Mouse (Mus musculus) midbrain, embryonic 14.5 days (tissue): ENCODE results near the gene Akap9. TPM values are rescaled to one million over a fixed set of nuclear protein-coding genes. Genes with fewer than 3 reads are reported as not detected.
"Not testable (repeated sequence)": the region's sequence is repeated elsewhere in the genome, so short reads cannot be mapped to it uniquely, and the experiment has no call there.

Source experiments
- ATAC-seq: fragments of 200-750 bp; cut with Nextera tagmentation; 2 replicates; pipeline ENCODE4 v1.8.0; 2017; ENCODE audit warnings: moderate number of reproducible peaks, moderate library complexity; ENCODE audit not compliant: low FRiP score, low TSS enrichment
- DNase-seq: peaks from one replicate; pipeline ENCODE4 v3.0.0-alpha.2; 2015
- H3K27ac ChIP-seq: fragments of 300-500 bp; sonication (generic); replicated peaks from 2 replicates; pipeline ENCODE4 v1.5.1; 2014; ENCODE audit warnings: mild to moderate bottlenecking, low read depth, low read length, moderate library complexity
- H3K27me3 ChIP-seq: fragments of 300-500 bp; sonication (generic); 2 replicates; pipeline ENCODE4 v1.6.1; 2014; ENCODE audit warnings: low read length, control low read depth, mixed read lengths; ENCODE audit not compliant: control insufficient read depth, insufficient read depth
- H3K36me3 ChIP-seq: fragments of 300-500 bp; sonication (generic); 2 replicates; pipeline ENCODE4 v1.6.1; 2014; ENCODE audit warnings: low read length, control low read depth; ENCODE audit not compliant: control insufficient read depth, insufficient read depth
- H3K4me1 ChIP-seq: fragments of 300-500 bp; sonication (generic); 2 replicates; pipeline ENCODE4 v1.6.1; 2014; ENCODE audit warnings: mild to moderate bottlenecking, antibody characterized with exemption, low read length, control low read depth; ENCODE audit not compliant: control insufficient read depth, insufficient read depth
- H3K4me2 ChIP-seq: fragments of 300-500 bp; sonication (generic); 2 replicates; pipeline ENCODE4 v1.6.1; 2014; ENCODE audit warnings: mild to moderate bottlenecking, low read length, moderate library complexity
- H3K4me3 ChIP-seq: fragments of 300-500 bp; sonication (generic); replicated peaks from 2 replicates; pipeline ENCODE4 v1.5.1; 2014; ENCODE audit warnings: low read depth, low read length
- H3K9ac ChIP-seq: fragments of 300-500 bp; sonication (generic); replicated peaks from 2 replicates; pipeline ENCODE4 v1.6.1; 2014; ENCODE audit warnings: mild to moderate bottlenecking, low read length, moderate library complexity
- H3K9me3 ChIP-seq: fragments of 300-500 bp; sonication (generic); 2 replicates; pipeline ENCODE4 v1.6.1; 2016; ENCODE audit warnings: low read length, control low read depth, mixed read lengths; ENCODE audit not compliant: control insufficient read depth
- WGBS: fragments of 180-500 bp; shearing (Covaris S2); extraction: QIAGEN DNeasy Blood & Tissue Kit; methylation state at CpG from one replicate; pipeline ENCODE4 v1.1.7; 2014; 5-methylcytosine and 5-hydroxymethylcytosine counted together
- polyA plus RNA-seq: library from polyadenylated mRNA; unstranded; fragments of >200 nt; fragmentation: Nextera tagmentation; extraction: Ambion mirVana; gene quantifications from 2 replicates; pipeline ENCODE4 v1.2.1, GENCODE M21; 2014

The Akap9 gene
- polyA plus RNA-seq, 1 experiment from 2014 or later, result 362 TPM

- Histone ChIP-seq H3K9ac (no peak overlapping the region), H3K27ac (no peak overlapping the region), H3K36me3 (peaks cover 77% of the 10 kb centered on the region), H3K4me3 (no peak overlapping the region), H3K9me3 (no peaks in the 10 kb centered on the region), H3K27me3 (no peaks in the 10 kb centered on the region), H3K4me2 (no peak overlapping the region), H3K4me1 (no peaks in the 10 kb centered on the region)
- WGBS, result 98% methylated on average over 8 of the region's 8 CpGs
- no peak for ATAC-seq
- no peak for DNase-seq
These were observed 48.3 kb downstream of the Akap9 start for GRCm38 (mm10) chr5:3976111-3976510.

- WGBS, result 93% methylated on average over 4 of the region's 4 CpGs
- no peak for DNase-seq
- ATAC-seq, result no peak
- Histone ChIP-seq H3K36me3 (peaks cover 67% of the 10 kb centered on the region), H3K9ac (no peak overlapping the region), H3K27me3 (no peaks in the 10 kb centered on the region), H3K4me2 (no peak overlapping the region), H3K27ac (no peak overlapping the region), H3K9me3 (no peaks in the 10 kb centered on the region), H3K4me3 (no peak overlapping the region), H3K4me1 (no peaks in the 10 kb centered on the region)
These were observed 50.0 kb downstream of the Akap9 start for GRCm38 (mm10) chr5:3977904-3978303.

- H3K4me3 ChIP-seq, result no peak overlapping the region
- ATAC-seq (no peak), DNase-seq (no peak)
- H3K9ac ChIP-seq, result no peak overlapping the region
- H3K4me1 ChIP-seq, result no peaks in the 10 kb centered on the region
- H3K27me3 ChIP-seq, result no peaks in the 10 kb centered on the region
- H3K36me3 ChIP-seq, result peaks cover 45% of the 10 kb centered on the region
- no peak overlapping the region for H3K4me2 ChIP-seq
- no peak overlapping the region for H3K27ac ChIP-seq
- H3K9me3 ChIP-seq, result no peaks in the 10 kb centered on the region
- WGBS, result 93% methylated on average over 1 of the region's 1 CpGs
These were observed 61.8 kb downstream of the Akap9 start for GRCm38 (mm10) chr5:3989608-3990007.

DNA sequence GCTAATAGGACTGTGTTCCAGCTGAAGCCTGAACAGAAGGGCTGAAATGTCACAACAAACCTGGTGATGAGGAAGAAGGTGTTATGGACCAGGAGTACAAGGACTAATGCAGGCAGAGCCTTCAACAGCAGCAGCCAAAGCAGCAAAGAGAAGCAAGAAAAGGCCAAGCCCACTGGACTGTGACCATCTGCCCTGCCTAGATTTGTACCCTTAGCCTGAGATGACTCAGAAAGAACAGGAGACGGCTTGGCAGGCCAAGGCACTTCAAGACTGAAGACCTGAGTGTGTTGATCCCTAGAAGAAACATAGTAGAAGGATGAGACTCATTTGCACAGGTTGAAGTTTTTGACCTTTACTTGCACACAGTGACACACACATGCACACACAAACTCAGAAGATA lies 62.6 kb downstream of the Akap9 start:
- Histone ChIP-seq H3K9ac (no peak overlapping the region), H3K4me1 (no peaks in the 10 kb centered on the region), H3K27ac (no peak overlapping the region), H3K27me3 (no peaks in the 10 kb centered on the region), H3K36me3 (peaks cover 53% of the 10 kb centered on the region), H3K4me2 (no peak overlapping the region), H3K4me3 (no peak overlapping the region), H3K9me3 (no peaks in the 10 kb centered on the region)
- 81% methylated on average over 1 of the region's 1 CpGs for WGBS
- no peak for ATAC-seq
- DNase-seq, result no peak

GRCm38 (mm10) chr5:4004531-4005469 lies 76.9 kb downstream of the Akap9 start:
- H3K27me3 ChIP-seq, result no peaks in the 10 kb centered on the region
- no peak overlapping the region for H3K4me2 ChIP-seq
- no peak overlapping the region for H3K4me3 ChIP-seq
- DNase-seq (no peak), ATAC-seq (no peak)
- H3K27ac ChIP-seq, result no peak overlapping the region
- H3K36me3 ChIP-seq, result peaks cover 64% of the 10 kb centered on the region
- H3K9me3 ChIP-seq, result no peaks in the 10 kb centered on the region
- no peak overlapping the region for H3K9ac ChIP-seq
- no peaks in the 10 kb centered on the region for H3K4me1 ChIP-seq
- 95% methylated on average over 16 of the region's 16 CpGs for WGBS

GRCm38 (mm10) chr5:4006606-4007005 lies 78.8 kb downstream of the Akap9 start:
- no peak for DNase-seq
- Histone ChIP-seq H3K27ac (no peak overlapping the region), H3K4me3 (no peak overlapping the region), H3K27me3 (no peaks in the 10 kb centered on the region), H3K36me3 (peaks cover 70% of the 10 kb centered on the region), H3K9me3 (no peaks in the 10 kb centered on the region), H3K9ac (no peak overlapping the region), H3K4me1 (no peaks in the 10 kb centered on the region), H3K4me2 (no peak overlapping the region)
- no peak for ATAC-seq
- WGBS, result 96% methylated on average over 3 of the region's 3 CpGs

DNA sequence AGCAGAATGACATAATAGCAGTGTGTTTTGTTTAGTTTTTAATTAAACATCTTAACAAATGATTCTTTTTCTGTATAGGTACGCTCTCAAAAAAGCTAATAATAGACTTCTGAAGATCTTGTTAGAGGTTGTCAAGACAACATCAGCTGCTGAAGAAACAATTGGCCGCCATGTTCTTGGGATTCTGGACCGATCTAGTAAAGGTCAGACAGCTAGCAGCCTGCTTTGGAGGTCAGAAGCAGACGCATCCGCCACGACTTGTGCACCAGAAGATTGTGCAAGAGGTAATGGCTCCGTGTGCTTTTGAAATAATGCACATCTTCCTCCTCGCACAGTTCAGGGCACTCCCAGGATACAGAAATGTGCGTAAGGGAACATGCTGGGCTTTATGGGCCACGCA lies 80.4 kb downstream of the Akap9 start:
- no peaks in the 10 kb centered on the region for H3K27me3 ChIP-seq
- no peak overlapping the region for H3K27ac ChIP-seq
- H3K9ac ChIP-seq, result no peak overlapping the region
- no peak overlapping the region for H3K4me3 ChIP-seq
- DNase-seq (no peak), ATAC-seq (no peak)
- WGBS, result 92% methylated on average over 10 of the region's 10 CpGs
- no peaks in the 10 kb centered on the region for H3K9me3 ChIP-seq
- no peaks in the 10 kb centered on the region for H3K4me1 ChIP-seq
- no peak overlapping the region for H3K4me2 ChIP-seq
- peaks cover 79% of the 10 kb centered on the region for H3K36me3 ChIP-seq

DNA sequence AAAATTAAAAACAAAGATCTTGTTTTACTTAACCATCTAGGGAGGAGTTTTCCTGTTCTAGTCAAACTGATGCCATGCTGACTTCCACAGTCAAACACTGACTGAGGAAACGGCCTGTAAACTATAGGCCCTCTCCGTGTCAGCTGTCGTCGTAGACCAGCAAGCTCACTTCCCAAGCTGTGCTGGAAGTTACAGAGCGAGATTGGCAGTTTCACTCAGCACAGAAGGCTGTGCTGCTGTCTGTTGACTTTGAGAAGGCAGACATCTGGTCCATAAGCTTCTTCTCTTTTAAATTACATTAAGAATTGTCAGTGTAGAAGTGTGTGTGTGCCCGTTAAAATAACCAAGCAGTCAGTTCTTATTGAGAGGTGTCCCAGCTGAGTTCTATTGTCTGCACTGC lies 81.7 kb downstream of the Akap9 start:
- no peaks in the 10 kb centered on the region for H3K4me1 ChIP-seq
- peaks cover 82% of the 10 kb centered on the region for H3K36me3 ChIP-seq
- H3K27ac ChIP-seq, result no peak overlapping the region
- no peak overlapping the region for H3K9ac ChIP-seq
- no peaks in the 10 kb centered on the region for H3K27me3 ChIP-seq
- no peak overlapping the region for H3K4me2 ChIP-seq
- H3K4me3 ChIP-seq, result no peak overlapping the region
- no peak for DNase-seq
- WGBS, result 89% methylated on average over 6 of the region's 6 CpGs
- no peak for ATAC-seq
- H3K9me3 ChIP-seq, result no peaks in the 10 kb centered on the region

- 98% methylated on average over 1 of the region's 1 CpGs for WGBS
- not testable (repeated sequence) for H3K9me3 ChIP-seq, H3K9ac ChIP-seq, DNase-seq, H3K27ac ChIP-seq, H3K27me3 ChIP-seq, H3K4me2 ChIP-seq, ATAC-seq, H3K4me1 ChIP-seq, H3K4me3 ChIP-seq
- H3K36me3 ChIP-seq, result peaks cover 59% of the 10 kb centered on the region
These were observed 89.8 kb downstream of the Akap9 start for GRCm38 (mm10) chr5:4017646-4018045.
